ENCODE assay signal across 8 mouse cellular contexts in genomic region chr2:167782231-167782999, GRCm38 (mm10).
DNase-seq lines count a peak whose midpoint lies in the region; ATAC-seq and TF ChIP-seq lines count a peak whose summit lies in the region.

No protein-coding gene starts in this region.

- peak; percentile 41 for DNase-seq in hindbrain, embryonic 10.5 days (ENCODE audit: low spot score)
- no peak for DNase-seq in hindbrain, postnatal 0 days (ENCODE audit: low spot score)
- DNase-seq in layer of hippocampus, adult 9-10 months (ENCODE audit: low spot score), result peak; percentile 79
- peak; percentile 47 for DNase-seq in liver, postnatal 0 days
- DNase-seq in cerebellum, postnatal 4 days (ENCODE audit: low spot score in 2 of 2), result no peak
- DNase-seq in heart, adult 8-10 months (ENCODE audit: low spot score), result no peak

- no peak overlapping the region for H3K4me2 ChIP-seq in hindbrain, postnatal 0 days (ENCODE audit: low read depth, low read length)
- H3K4me2 ChIP-seq in embryonic facial prominence, embryonic 12.5 days (replicated peaks), result peak overlapping the region; percentile 28
- H3K4me2 ChIP-seq in liver, postnatal 0 days (ENCODE audit: low read depth, low read length), result no peak overlapping the region

- H3K9me3 ChIP-seq in hindbrain, embryonic 10.5 days, result no peaks in the 10 kb centered on the region
- H3K9me3 ChIP-seq in hindbrain, postnatal 0 days (ENCODE audit: low read length), result no peaks in the 10 kb centered on the region
- H3K9me3 ChIP-seq in embryonic facial prominence, embryonic 12.5 days, result no peaks in the 10 kb centered on the region
- H3K9me3 ChIP-seq in liver, postnatal 0 days (ENCODE audit: low read length), result no peaks in the 10 kb centered on the region

- TF ChIP-seq EP300 in liver, postnatal 0 days (IDR thresholded peaks at IDR 0.05; ENCODE audit: low read depth), result no peak

- no peak overlapping the region for H3K9ac ChIP-seq in hindbrain, postnatal 0 days (replicated peaks; ENCODE audit: low read length)
- H3K9ac ChIP-seq in embryonic facial prominence, embryonic 12.5 days, result no peak overlapping the region
- H3K9ac ChIP-seq in liver, postnatal 0 days (replicated peaks), result no peak overlapping the region

- 32% methylated on average over 27 of the region's 27 CpGs for WGBS in hindbrain, embryonic 10.5 days
- WGBS in hindbrain, postnatal 0 days, result 30% methylated on average over 27 of the region's 27 CpGs
- WGBS in embryonic facial prominence, embryonic 12.5 days, result 36% methylated on average over 27 of the region's 27 CpGs
- WGBS in liver, postnatal 0 days (ENCODE audit: insufficient replicate concordance), result 47% methylated on average over 27 of the region's 27 CpGs

- peaks cover 38% of the 10 kb centered on the region for H3K4me1 ChIP-seq in hindbrain, embryonic 10.5 days (replicated peaks)
- H3K4me1 ChIP-seq in hindbrain, postnatal 0 days (ENCODE audit: insufficient read depth, low read length), result peaks cover 6% of the 10 kb centered on the region; the same call in 1 of the 2 replicates
- H3K4me1 ChIP-seq in embryonic facial prominence, embryonic 12.5 days, result peaks cover 40% of the 10 kb centered on the region
- H3K4me1 ChIP-seq in liver, postnatal 0 days (ENCODE audit: insufficient read depth), result peaks cover 35% of the 10 kb centered on the region

- peaks cover 10% of the 10 kb centered on the region; the same call in 1 of the 2 replicates for H3K27me3 ChIP-seq in hindbrain, embryonic 10.5 days (ENCODE audit: insufficient read depth, poor library complexity, severe bottlenecking)
- H3K27me3 ChIP-seq in hindbrain, postnatal 0 days (ENCODE audit: insufficient read depth, low read length), result no peaks in the 10 kb centered on the region
- 0 out of 2 replicates have a peak, but pooled peaks cover 2% of the 10 kb centered on the region for H3K27me3 ChIP-seq in embryonic facial prominence, embryonic 12.5 days
- no peaks in the 10 kb centered on the region for H3K27me3 ChIP-seq in liver, postnatal 0 days (ENCODE audit: insufficient read depth, low read length)

- peak overlapping the region; percentile 74 for H3K27ac ChIP-seq in hindbrain, embryonic 10.5 days
- no peak overlapping the region for H3K27ac ChIP-seq in hindbrain, postnatal 0 days
- H3K27ac ChIP-seq in embryonic facial prominence, embryonic 12.5 days, result peak overlapping the region; percentile 54; the same call in 1 of the 2 replicates
- H3K27ac ChIP-seq in liver, postnatal 0 days (ENCODE audit: low read depth), result peak overlapping the region; percentile 34; the same call in 1 of the 2 replicates

- ATAC-seq in hindbrain, postnatal 0 days, result no peak
- no peak for ATAC-seq in embryonic facial prominence, embryonic 12.5 days (ENCODE audit: insufficient number of reproducible peaks, insufficient read depth, low FRiP score, low TSS enrichment)
- ATAC-seq in liver, postnatal 0 days, result no peak
- no peak for ATAC-seq in cerebellum, adult (ENCODE audit: insufficient number of reproducible peaks, low FRiP score, low TSS enrichment)

- H3K36me3 ChIP-seq in hindbrain, embryonic 10.5 days, result no peaks in the 10 kb centered on the region
- H3K36me3 ChIP-seq in hindbrain, postnatal 0 days (ENCODE audit: insufficient read depth, low read length), result no peaks in the 10 kb centered on the region
- H3K36me3 ChIP-seq in embryonic facial prominence, embryonic 12.5 days, result no peaks in the 10 kb centered on the region
- H3K36me3 ChIP-seq in liver, postnatal 0 days (replicated peaks; ENCODE audit: insufficient read depth, low read length), result no peaks in the 10 kb centered on the region

- H3K4me3 ChIP-seq in hindbrain, embryonic 10.5 days, result peak overlapping the region; percentile 23; the same call in 1 of the 2 replicates
- H3K4me3 ChIP-seq in hindbrain, postnatal 0 days (ENCODE audit: low read length), result no peak overlapping the region
- H3K4me3 ChIP-seq in embryonic facial prominence, embryonic 12.5 days, result no peak overlapping the region
- no peak overlapping the region for H3K4me3 ChIP-seq in liver, postnatal 0 days (ENCODE audit: low read depth, low read length)

- TF ChIP-seq CTCF in hindbrain, postnatal 0 days (IDR thresholded peaks at IDR 0.05; ENCODE audit: low read depth), result no peak
- TF ChIP-seq CTCF in liver, postnatal 0 days (IDR thresholded peaks at IDR 0.05; ENCODE audit: low read depth), result no peak

Comparison
In these comparisons a context has a peak if more than half of its experiments do, and no peak if none do; other contexts are left out.
1. DNase-seq: peak in hindbrain, embryonic 10.5 days (single experiment), layer of hippocampus, adult 9-10 months (single experiment) and liver, postnatal 0 days (single experiment); none in hindbrain, postnatal 0 days (single experiment), cerebellum, postnatal 4 days (0 of 2) and heart, adult 8-10 months (single experiment).